Mouse (Mus musculus): ENCODE measurements around the gene Pde2a.

The Pde2a gene

GRCm38 (mm10) chr7:101421529-101421928 lies at the start of gene Pde2a:
Gene Pde2a (plus strand): TSS chr7:101421691.
- DNase-seq = no peak

GRCm38 (mm10) chr7:101373082-101373481 lies 48.4 kb upstream of the Pde2a start:
- DNase-seq = no peak

GRCm38 (mm10) chr7:101374155-101374554 lies 47.3 kb upstream of the Pde2a start:
- peak; percentile 87 for DNase-seq

GRCm38 (mm10) chr7:101376701-101377340 lies 44.7 kb upstream of the Pde2a start:
- no peak for DNase-seq

GRCm38 (mm10) chr7:101377741-101378262 lies 43.7 kb upstream of the Pde2a start:
- no peak for DNase-seq

- DNase-seq = no peak
Observed at GRCm38 (mm10) chr7:101378285-101378684, 43.2 kb upstream of the Pde2a start.

GRCm38 (mm10) chr7:101378796-101379465 lies 42.6 kb upstream of the Pde2a start:
- no peak for DNase-seq

- DNase-seq = no peak
Observed at GRCm38 (mm10) chr7:101379732-101380131, 41.8 kb upstream of the Pde2a start.

GRCm38 (mm10) chr7:101381512-101381911 lies 40.0 kb upstream of the Pde2a start:
- no peak for DNase-seq

- no peak for DNase-seq
Observed at GRCm38 (mm10) chr7:101382378-101382777, 39.1 kb upstream of the Pde2a start.

GRCm38 (mm10) chr7:101383756-101384155 lies 37.7 kb upstream of the Pde2a start:
- no peak for DNase-seq

GRCm38 (mm10) chr7:101384931-101385330 lies 36.6 kb upstream of the Pde2a start:
- DNase-seq = no peak

GRCm38 (mm10) chr7:101385331-101385733 lies 36.2 kb upstream of the Pde2a start:
- DNase-seq = no peak

GRCm38 (mm10) chr7:101385866-101386452 lies 35.5 kb upstream of the Pde2a start:
- no peak for DNase-seq

GRCm38 (mm10) chr7:101389256-101389655 lies 32.2 kb upstream of the Pde2a start:
- DNase-seq = no peak

GRCm38 (mm10) chr7:101391909-101392479 lies 29.5 kb upstream of the Pde2a start:
- no peak for DNase-seq

GRCm38 (mm10) chr7:101393015-101393414 lies 28.5 kb upstream of the Pde2a start:
- DNase-seq = no peak

GRCm38 (mm10) chr7:101393694-101394504 lies 27.6 kb upstream of the Pde2a start:
- DNase-seq = no peak

GRCm38 (mm10) chr7:101394569-101394968 lies 26.9 kb upstream of the Pde2a start:
- no peak for DNase-seq

GRCm38 (mm10) chr7:101395471-101395870 lies 26.0 kb upstream of the Pde2a start:
- DNase-seq = no peak

GRCm38 (mm10) chr7:101397175-101397574 lies 24.3 kb upstream of the Pde2a start:
- no peak for DNase-seq

GRCm38 (mm10) chr7:101401510-101401909 lies 20.0 kb upstream of the Pde2a start:
- no peak for DNase-seq

GRCm38 (mm10) chr7:101403831-101404230 lies 17.7 kb upstream of the Pde2a start:
- DNase-seq = no peak
